Mouse (Mus musculus): ENCODE measurements around the gene Zfp524. TPM values are rescaled to one million over a fixed set of nuclear protein-coding genes. Genes with fewer than 3 reads are reported as not detected.
"Not testable (repeated sequence)": the region's sequence is repeated elsewhere in the genome, so short reads cannot be mapped to it uniquely, and the experiment has no call there.

Zfp524 gene
- polyA plus RNA-seq, 1 experiment from 2014 or later, result 15.0 TPM

DNA sequence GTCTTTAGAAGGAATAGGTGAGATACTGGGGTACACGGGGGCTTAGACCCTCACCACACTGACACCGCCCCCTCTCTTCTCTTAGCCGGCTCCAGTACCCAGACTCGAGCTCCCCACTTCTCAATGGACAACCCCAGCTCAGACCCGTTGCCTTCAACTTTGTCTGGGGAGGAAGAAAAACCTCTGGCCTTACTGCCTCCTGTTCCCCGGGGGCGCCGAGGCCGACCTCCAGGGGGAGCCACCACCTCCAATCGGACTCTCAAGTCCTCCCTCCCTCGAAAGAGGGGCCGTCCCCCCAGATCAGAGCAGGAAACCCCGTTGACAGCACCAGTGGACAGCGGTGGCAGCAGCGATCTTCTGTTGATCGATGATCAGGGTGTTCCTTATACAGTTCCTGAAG, 3.1 kb downstream of the Zfp524 start:
- Histone ChIP-seq H3K9ac (no peak overlapping the region), H3K9me3 (no peaks in the 10 kb centered on the region), H3K27ac (no peak overlapping the region), H3K36me3 (peaks cover 21% of the 10 kb centered on the region), H3K4me2 (no peak overlapping the region), H3K4me3 (no peak overlapping the region), H3K4me1 (peaks cover 34% of the 10 kb centered on the region), H3K27me3 (no peaks in the 10 kb centered on the region)
- WGBS, result 96% methylated on average over 16 of the region's 16 CpGs
- ATAC-seq (ENCODE audit: insufficient number of reproducible peaks, low FRiP score, low TSS enrichment, low read depth), result no peak

DNA sequence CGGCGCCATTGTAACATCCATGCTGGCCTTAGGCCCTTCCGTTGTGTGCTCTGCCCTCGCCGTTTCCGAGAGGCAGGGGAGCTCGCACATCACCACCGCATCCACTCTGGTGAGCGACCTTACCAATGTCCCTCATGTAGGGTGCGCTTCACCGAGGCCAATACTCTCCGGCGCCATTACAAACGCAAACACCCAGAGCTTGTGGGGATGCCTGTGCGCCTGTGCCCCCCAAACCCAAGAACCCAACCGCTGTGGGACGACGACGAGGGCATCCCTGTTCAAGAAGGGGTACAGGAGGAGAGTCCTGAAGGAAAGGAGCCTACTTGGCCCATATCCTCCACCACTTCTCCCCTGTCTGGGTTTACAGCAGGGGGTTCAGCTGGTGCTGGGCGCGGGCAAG, 3.7 kb downstream of the Zfp524 start:
- Histone ChIP-seq H3K4me2 (no peak overlapping the region), H3K4me1 (peaks cover 32% of the 10 kb centered on the region), H3K27me3 (no peaks in the 10 kb centered on the region), H3K9me3 (no peaks in the 10 kb centered on the region), H3K27ac (no peak overlapping the region), H3K9ac (no peak overlapping the region), H3K4me3 (no peak overlapping the region), H3K36me3 (peaks cover 21% of the 10 kb centered on the region)
- WGBS, result 96% methylated on average over 21 of the region's 21 CpGs
- ATAC-seq (ENCODE audit: insufficient number of reproducible peaks, low FRiP score, low TSS enrichment, low read depth), result no peak

DNA sequence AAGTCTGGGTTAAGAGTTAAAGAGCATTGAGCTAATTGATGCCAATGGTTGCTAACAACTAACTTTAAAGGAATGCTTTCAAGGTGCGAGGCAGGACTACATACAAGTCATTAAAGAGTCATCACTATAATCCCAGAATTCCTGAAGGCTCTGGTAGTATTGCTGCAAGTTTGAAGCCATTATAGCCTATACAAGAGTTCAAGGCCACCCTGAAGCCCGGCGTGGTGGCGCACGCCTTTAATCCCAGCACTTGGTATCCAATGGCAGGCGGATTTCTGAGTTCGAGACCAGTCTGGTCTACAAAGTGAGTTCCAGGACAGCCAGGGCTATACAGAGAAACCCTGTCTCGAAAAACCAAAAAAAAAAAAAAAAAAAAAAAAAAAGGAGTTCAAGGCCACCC, 5.4 kb downstream of the Zfp524 start:
- H3K4me2 ChIP-seq, result peak overlapping the region; percentile 71
- peak overlapping the region; percentile 79 for H3K4me3 ChIP-seq
- 15% methylated on average over 8 of the region's 8 CpGs for WGBS
- H3K9ac ChIP-seq; ATAC-seq (ENCODE audit: insufficient number of reproducible peaks, low FRiP score, low TSS enrichment, low read depth); H3K27me3 ChIP-seq; H3K9me3 ChIP-seq: not testable (repeated sequence)
- peaks cover 34% of the 10 kb centered on the region for H3K36me3 ChIP-seq
- H3K4me1 ChIP-seq, result peaks cover 32% of the 10 kb centered on the region
- peak overlapping the region; percentile 98 for H3K27ac ChIP-seq

DNA sequence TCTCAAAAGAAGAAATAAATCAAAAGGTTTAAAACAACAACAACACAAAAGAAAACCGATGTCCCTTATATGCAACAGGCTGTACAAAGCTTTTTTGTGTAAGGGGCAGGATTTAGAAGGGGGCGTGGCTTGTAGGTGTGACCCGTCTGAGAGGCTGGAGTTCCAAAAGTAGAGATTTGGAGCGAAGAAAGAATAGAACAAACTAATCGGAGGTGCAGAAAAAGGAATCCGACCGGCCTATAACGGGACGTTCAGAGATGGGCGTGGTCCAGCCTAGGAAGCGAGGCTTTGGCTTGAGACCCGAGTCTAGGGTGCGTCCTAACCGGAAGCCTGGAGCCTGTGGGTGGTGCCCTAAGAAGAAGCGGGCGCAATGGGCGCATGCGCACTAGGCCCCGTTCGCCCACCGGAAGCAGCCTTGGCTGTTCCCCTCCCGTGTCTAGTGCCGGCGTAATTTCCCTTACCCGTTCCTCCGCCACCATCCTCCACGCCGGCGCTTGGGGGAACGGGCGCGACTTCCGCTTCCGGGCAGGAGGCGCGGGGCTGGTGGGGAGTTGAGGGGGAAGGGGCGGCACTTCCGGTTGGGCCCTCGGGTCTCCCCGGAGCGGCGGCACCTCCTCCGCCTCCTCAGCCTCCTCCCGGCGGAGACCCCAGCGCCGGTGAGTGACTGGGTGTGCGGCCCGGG, 5.9 kb downstream of the Zfp524 start, which contains the start of the genes Zfp865 and Ccdc106:
Zfp865 (plus strand) TSS at position 377 of the 682 bp plus-strand sequence.
Ccdc106 (plus strand) TSS at position 554 of the 682 bp plus-strand sequence.
- H3K4me1 ChIP-seq, result peaks cover 32% of the 10 kb centered on the region
- no peaks in the 10 kb centered on the region for H3K27me3 ChIP-seq
- H3K4me3 ChIP-seq, result peak within 1 kb of the TSS; percentile 79
- H3K9me3 ChIP-seq, result no peaks in the 10 kb centered on the region
- peak within 1 kb of the TSS; percentile 87 for H3K9ac ChIP-seq
- peak within 1 kb of the TSS; percentile 71 for H3K4me2 ChIP-seq
- peak; percentile 91 for ATAC-seq (ENCODE audit: insufficient number of reproducible peaks, low FRiP score, low TSS enrichment, low read depth)
- peak within 1 kb of the TSS; percentile 98 for H3K27ac ChIP-seq
- under 1% methylated on average over 49 of the region's 49 CpGs for WGBS
- H3K36me3 ChIP-seq, result peaks cover 40% of the 10 kb centered on the region

DNA sequence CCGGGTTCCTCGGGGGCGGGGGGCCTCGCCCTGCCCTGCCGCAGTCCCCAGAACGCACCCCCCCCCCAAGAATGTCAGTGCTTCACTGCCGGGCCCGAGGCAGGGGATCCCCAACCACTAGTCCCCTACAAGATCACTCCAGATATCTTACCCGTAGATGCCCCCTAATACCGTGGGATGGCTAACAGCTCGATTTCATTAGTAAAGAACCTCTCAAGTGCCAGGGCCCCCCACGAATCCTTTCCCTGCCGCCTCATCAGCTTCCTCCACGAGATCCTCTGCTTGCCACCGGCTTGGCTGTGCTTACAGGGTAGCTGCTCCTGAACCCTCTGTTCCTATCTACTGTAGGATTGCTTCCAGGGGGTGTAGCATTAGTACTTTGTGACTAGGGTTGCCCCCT, 6.5 kb downstream of the Zfp524 start:
- peaks cover 45% of the 10 kb centered on the region for H3K36me3 ChIP-seq
- peak overlapping the region; percentile 87 for H3K9ac ChIP-seq
- no peaks in the 10 kb centered on the region for H3K27me3 ChIP-seq
- H3K4me2 ChIP-seq, result peak overlapping the region; percentile 71
- peak overlapping the region; percentile 79 for H3K4me3 ChIP-seq
- peak overlapping the region; percentile 98 for H3K27ac ChIP-seq
- ATAC-seq (ENCODE audit: insufficient number of reproducible peaks, low FRiP score, low TSS enrichment, low read depth), result no peak; the same call in 1 of the 2 replicates
- H3K9me3 ChIP-seq, result no peaks in the 10 kb centered on the region
- WGBS, result 0% methylated on average over 14 of the region's 15 CpGs
- peaks cover 32% of the 10 kb centered on the region for H3K4me1 ChIP-seq

DNA sequence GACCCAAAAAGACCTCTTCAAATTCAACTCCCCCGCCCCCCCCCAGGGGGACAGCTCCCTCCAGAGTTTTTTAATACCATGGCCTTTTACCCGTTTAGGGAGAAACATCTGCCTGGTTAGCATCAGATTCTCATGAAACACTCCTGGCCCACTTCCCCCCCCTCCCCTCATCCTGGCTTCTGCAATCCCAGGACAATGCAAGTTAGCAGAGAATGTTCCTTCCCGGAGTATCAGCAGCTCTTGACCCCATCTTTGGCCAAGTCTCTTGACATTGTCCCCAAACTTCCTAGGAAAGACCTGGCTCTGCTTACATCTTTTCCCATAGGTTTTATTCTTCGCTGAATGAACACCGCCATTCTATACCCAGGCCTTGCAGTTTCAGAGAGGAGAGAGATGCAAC, 7.0 kb downstream of the Zfp524 start:
- Histone ChIP-seq H3K36me3 (peaks cover 50% of the 10 kb centered on the region), H3K4me1 (peaks cover 28% of the 10 kb centered on the region), H3K4me3 (peak overlapping the region; percentile 79), H3K9ac (peak overlapping the region; percentile 87), H3K27me3 (no peaks in the 10 kb centered on the region), H3K27ac (peak overlapping the region; percentile 98), H3K9me3 (no peaks in the 10 kb centered on the region), H3K4me2 (peak overlapping the region; percentile 71)
- ATAC-seq (ENCODE audit: insufficient number of reproducible peaks, low FRiP score, low TSS enrichment, low read depth), result no peak
- WGBS, result 46% methylated on average over 5 of the region's 5 CpGs

DNA sequence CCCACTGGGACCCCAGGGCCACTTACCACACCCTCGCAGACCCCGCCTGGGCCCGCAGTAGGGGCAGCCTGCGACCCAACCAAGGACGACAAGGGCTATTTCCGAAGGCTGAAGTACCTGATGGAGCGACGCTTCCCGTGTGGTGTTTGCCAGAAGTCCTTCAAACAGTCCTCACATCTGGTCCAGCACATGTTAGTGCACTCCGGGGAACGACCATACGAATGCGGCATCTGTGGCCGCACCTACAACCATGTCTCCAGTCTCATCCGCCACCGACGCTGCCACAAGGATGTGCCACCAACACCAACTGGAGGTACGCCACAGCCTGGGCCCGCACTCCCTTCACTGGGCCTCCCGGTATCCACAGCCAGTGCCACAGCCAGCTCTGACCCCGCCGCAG, 15.3 kb downstream of the Zfp524 start:
- Histone ChIP-seq H3K4me3 (no peak overlapping the region), H3K36me3 (peaks cover 96% of the 10 kb centered on the region), H3K9me3 (peaks cover 37% of the 10 kb centered on the region), H3K9ac (no peak overlapping the region), H3K27ac (no peak overlapping the region), H3K4me2 (no peak overlapping the region), H3K4me1 (no peaks in the 10 kb centered on the region), H3K27me3 (no peaks in the 10 kb centered on the region)
- ATAC-seq (ENCODE audit: insufficient number of reproducible peaks, low FRiP score, low TSS enrichment, low read depth), result no peak
- WGBS, result 92% methylated on average over 22 of the region's 22 CpGs

DNA sequence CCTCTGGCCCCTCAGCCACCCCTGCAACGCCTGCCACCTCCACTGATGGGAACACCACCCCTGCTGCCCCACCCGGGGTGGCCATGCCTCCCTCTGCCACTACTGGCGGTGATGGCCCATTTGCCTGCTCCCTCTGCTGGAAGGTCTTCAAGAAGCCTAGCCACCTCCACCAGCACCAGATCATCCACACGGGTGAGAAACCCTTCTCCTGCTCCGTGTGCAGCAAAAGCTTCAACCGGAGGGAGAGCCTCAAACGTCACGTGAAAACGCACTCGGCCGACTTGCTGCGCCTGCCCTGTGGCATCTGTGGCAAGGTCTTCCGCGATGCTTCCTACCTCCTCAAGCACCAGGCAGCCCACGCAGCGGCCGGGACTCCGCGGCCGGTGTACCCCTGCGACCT, 15.7 kb downstream of the Zfp524 start:
- no peak overlapping the region for H3K27ac ChIP-seq
- H3K4me3 ChIP-seq, result no peak overlapping the region
- peaks cover 37% of the 10 kb centered on the region for H3K9me3 ChIP-seq
- ATAC-seq (ENCODE audit: insufficient number of reproducible peaks, low FRiP score, low TSS enrichment, low read depth), result no peak
- peaks cover 96% of the 10 kb centered on the region for H3K36me3 ChIP-seq
- H3K27me3 ChIP-seq, result no peaks in the 10 kb centered on the region
- WGBS, result 94% methylated on average over 21 of the region's 21 CpGs
- no peak overlapping the region for H3K9ac ChIP-seq
- H3K4me1 ChIP-seq, result no peaks in the 10 kb centered on the region
- no peak overlapping the region for H3K4me2 ChIP-seq

DNA sequence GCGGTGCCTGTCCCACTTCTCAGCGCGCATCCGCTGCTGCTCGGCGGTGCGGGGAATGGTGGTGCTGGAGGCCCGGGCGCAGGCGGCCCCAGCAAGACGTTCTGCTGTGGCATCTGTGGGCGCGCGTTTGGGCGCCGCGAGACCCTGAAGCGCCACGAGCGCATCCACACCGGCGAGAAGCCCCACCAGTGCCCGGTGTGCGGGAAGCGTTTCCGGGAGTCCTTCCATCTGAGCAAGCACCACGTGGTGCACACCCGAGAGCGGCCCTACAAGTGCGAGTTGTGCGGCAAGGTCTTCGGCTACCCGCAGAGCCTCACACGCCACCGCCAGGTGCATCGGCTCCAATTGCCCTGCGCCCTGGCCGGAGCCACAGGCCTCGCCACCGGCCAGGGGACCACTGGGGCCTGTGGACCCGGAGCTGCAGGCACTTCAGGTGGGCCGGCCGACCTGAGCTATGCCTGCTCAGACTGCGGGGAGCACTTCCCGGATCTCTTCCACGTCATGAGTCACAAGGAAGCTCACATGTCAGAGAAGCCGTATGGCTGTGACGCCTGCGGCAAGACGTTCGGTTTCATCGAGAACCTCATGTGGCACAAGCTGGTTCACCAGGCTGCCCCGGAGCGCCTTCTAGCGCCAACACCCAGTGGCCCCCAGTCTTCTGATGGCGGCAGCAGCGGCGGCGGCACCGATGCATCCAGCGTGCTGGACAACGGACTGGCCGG, 16.5 kb downstream of the Zfp524 start:
- H3K9ac ChIP-seq, result no peak overlapping the region
- WGBS, result 87% methylated on average over 63 of the region's 63 CpGs

DNA sequence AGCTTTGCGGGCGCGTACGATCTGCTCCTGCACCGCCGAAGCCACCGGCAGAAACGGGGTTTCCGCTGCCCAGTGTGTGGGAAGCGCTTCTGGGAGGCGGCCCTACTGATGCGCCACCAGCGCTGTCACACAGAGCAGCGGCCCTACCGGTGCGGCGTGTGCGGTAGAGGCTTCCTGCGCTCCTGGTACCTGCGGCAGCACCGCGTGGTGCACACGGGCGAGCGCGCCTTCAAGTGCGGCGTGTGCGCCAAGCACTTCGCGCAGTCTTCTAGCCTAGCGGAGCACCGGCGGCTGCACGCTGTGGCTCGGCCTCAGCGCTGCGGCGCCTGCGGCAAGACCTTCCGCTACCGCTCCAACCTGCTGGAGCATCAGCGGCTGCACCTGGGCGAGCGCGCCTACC, 17.3 kb downstream of the Zfp524 start:
- Histone ChIP-seq H3K4me2 (no peak overlapping the region), H3K27me3 (no peaks in the 10 kb centered on the region), H3K4me1 (no peaks in the 10 kb centered on the region), H3K27ac (no peak overlapping the region), H3K4me3 (no peak overlapping the region), H3K9ac (no peak overlapping the region), H3K36me3 (peaks cover 97% of the 10 kb centered on the region), H3K9me3 (peaks cover 44% of the 10 kb centered on the region)
- WGBS, result 85% methylated on average over 46 of the region's 46 CpGs
- ATAC-seq (ENCODE audit: insufficient number of reproducible peaks, low FRiP score, low TSS enrichment, low read depth), result no peak

More for the DNA sequence above, 16.5 kb downstream of the Zfp524 start:
- Histone ChIP-seq H3K4me1 (no peaks in the 10 kb centered on the region), H3K4me3 (no peak overlapping the region), H3K36me3 (peaks cover 97% of the 10 kb centered on the region), H3K9me3 (peaks cover 40% of the 10 kb centered on the region), H3K4me2 (no peak overlapping the region), H3K27ac (no peak overlapping the region), H3K27me3 (no peaks in the 10 kb centered on the region)
- no peak for ATAC-seq (ENCODE audit: insufficient number of reproducible peaks, low FRiP score, low TSS enrichment, low read depth)

DNA sequence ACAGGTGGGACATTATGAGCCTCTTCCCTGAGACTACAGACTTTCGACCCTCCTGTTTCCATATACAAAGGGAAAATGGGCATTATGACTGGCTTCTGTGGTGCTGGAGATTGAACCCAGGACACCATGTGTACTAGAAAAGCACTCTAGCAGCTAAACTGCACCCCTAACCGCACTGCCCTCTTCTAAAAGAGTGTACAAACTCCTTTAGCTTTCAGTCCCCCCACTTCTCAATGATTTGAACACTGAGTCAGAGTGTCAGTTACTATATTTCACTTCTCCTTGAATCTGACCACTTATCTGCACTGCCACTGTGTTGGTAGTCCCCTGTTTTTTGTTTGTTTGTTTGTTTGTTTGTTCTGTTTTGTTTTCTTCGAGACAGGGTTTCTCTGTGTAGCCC, 19.6 kb downstream of the Zfp524 start, which contains the start of gene 4632433K11Rik:
4632433K11Rik (plus strand) TSS at position 301 of the 400 bp plus-strand sequence.
- H3K4me3 ChIP-seq, result no peak within 1 kb of the TSS
- no peak within 1 kb of the TSS for H3K9ac ChIP-seq
- WGBS, result 91% methylated on average over 3 of the region's 3 CpGs
- H3K36me3 ChIP-seq, result peaks cover 79% of the 10 kb centered on the region
- no peak for ATAC-seq (ENCODE audit: insufficient number of reproducible peaks, low FRiP score, low TSS enrichment, low read depth)
- H3K4me1 ChIP-seq, result no peaks in the 10 kb centered on the region
- no peaks in the 10 kb centered on the region for H3K27me3 ChIP-seq
- no peak within 1 kb of the TSS for H3K4me2 ChIP-seq
- peaks cover 40% of the 10 kb centered on the region for H3K9me3 ChIP-seq
- H3K27ac ChIP-seq, result no peak within 1 kb of the TSS

DNA sequence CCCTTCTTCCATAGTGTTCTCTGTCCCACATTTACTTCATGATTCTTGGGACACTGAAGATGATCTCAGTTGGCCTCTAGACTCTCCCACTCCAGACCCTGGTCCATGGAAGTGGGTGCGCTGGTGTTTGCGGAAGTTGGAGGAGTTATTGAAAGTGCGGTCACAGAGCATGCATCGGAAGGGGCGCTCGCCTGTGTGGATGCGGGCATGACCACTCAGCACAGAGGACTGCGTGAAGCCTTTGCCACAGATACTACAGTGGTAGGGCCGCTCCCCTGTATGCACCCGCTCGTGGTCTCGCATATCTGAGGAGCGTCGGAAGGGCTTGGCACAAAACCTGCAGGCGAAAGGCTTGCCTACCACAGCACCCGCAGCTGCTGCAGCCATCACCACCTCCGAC, 21.4 kb downstream of the Zfp524 start:
- no peak for ATAC-seq (ENCODE audit: insufficient number of reproducible peaks, low FRiP score, low TSS enrichment, low read depth)
- peaks cover 21% of the 10 kb centered on the region for H3K9me3 ChIP-seq
- WGBS, result 95% methylated on average over 17 of the region's 17 CpGs

More for the DNA sequence above, 21.4 kb downstream of the Zfp524 start:
- no peak overlapping the region for H3K9ac ChIP-seq
- H3K4me3 ChIP-seq, result no peak overlapping the region
- H3K4me2 ChIP-seq, result no peak overlapping the region
- H3K27me3 ChIP-seq, result no peaks in the 10 kb centered on the region
- no peak overlapping the region for H3K27ac ChIP-seq
- H3K36me3 ChIP-seq, result peaks cover 61% of the 10 kb centered on the region
- peaks cover 3% of the 10 kb centered on the region; the same call in 1 of the 2 replicates for H3K4me1 ChIP-seq

Data from limb, embryonic 15.5 days (tissue).